Mouse (Mus musculus) limb, embryonic 10.5 days (tissue): ENCODE data around the gene Olfr741. TPM values are rescaled to one million over a fixed set of nuclear protein-coding genes. Genes with fewer than 3 reads are reported as not detected.

Source experiments
- DNase-seq: peaks from one replicate; pipeline ENCODE4 v3.0.0-alpha.2; 2017; ENCODE audit warnings: low spot score
- H3K27ac ChIP-seq: fragments of 300-500 bp; sonication (generic); 2 replicates; pipeline ENCODE4 v1.5.1; 2016; ENCODE audit warnings: mild to moderate bottlenecking
- H3K27me3 ChIP-seq: fragments of 300-500 bp; sonication (generic); 2 replicates; pipeline ENCODE4 v1.6.1; 2016; ENCODE audit warnings: low read depth, mild to moderate bottlenecking; ENCODE audit not compliant: poor library complexity, severe bottlenecking
- H3K36me3 ChIP-seq: fragments of 300-500 bp; sonication (generic); 2 replicates; pipeline ENCODE4 v1.6.1; 2016; ENCODE audit warnings: mild to moderate bottlenecking, moderate library complexity
- H3K4me1 ChIP-seq: fragments of 300-500 bp; sonication (generic); 2 replicates; pipeline ENCODE4 v1.6.1; 2016
- H3K4me3 ChIP-seq: fragments of 300-500 bp; sonication (generic); 2 replicates; pipeline ENCODE4 v1.5.1; 2016; ENCODE audit warnings: mild to moderate bottlenecking, moderate library complexity
- H3K9me3 ChIP-seq: fragments of 300-500 bp; sonication (generic); replicated peaks from 2 replicates; pipeline ENCODE4 v1.6.1; 2016; ENCODE audit warnings: mild to moderate bottlenecking
- WGBS: fragments of 180-500 bp; shearing (Covaris S2); methylation state at CpG from one replicate; pipeline ENCODE4 v1.1.7; 2016; 5-methylcytosine and 5-hydroxymethylcytosine counted together
- polyA plus RNA-seq: library from polyadenylated mRNA; unstranded; fragments of >200 nt; fragmentation: Nextera tagmentation; extraction: Ambion mirVana; gene quantifications from 2 replicates; pipeline ENCODE4 v1.2.1, GENCODE M21; 2016

The Olfr741 gene
- not detected in 2 replicates for polyA plus RNA-seq

DNA sequence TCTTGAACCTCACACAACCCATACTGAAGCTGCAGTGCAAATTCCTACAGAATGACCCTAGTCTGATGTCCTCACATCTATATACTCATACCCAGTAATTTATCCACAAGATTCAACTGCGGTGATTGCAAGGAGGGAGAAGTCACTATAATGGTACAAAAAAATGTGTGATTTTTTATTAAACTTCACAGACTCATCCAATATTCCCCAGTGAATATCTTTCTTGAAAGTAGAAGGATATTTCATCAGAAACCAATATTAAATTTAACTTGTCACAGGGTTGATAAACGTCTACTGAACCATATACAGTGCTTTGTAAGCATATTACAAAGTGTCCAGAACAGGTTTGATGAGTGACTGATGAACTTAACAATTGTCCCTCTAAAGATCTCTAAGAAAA is at the start of gene Olfr741:
Gene Olfr741 (plus strand): TSS at position 301 of the 400 bp plus-strand sequence.
- H3K9me3 ChIP-seq, result no peaks in the 10 kb centered on the region
- H3K27ac ChIP-seq, result no peak within 1 kb of the TSS
- no peak for DNase-seq
- no peaks in the 10 kb centered on the region for H3K36me3 ChIP-seq
- WGBS, result 81% methylated on average over 2 of the region's 2 CpGs
- no peaks in the 10 kb centered on the region for H3K4me1 ChIP-seq
- no peak within 1 kb of the TSS for H3K4me3 ChIP-seq
- no peaks in the 10 kb centered on the region for H3K27me3 ChIP-seq

- H3K27me3 ChIP-seq, result no peaks in the 10 kb centered on the region
- no peaks in the 10 kb centered on the region for H3K36me3 ChIP-seq
- WGBS, result 87% methylated on average over 3 of the region's 3 CpGs
- H3K4me1 ChIP-seq, result no peaks in the 10 kb centered on the region
- H3K27ac ChIP-seq, result no peak within 1 kb of the TSS
- no peaks in the 10 kb centered on the region for H3K9me3 ChIP-seq
- H3K4me3 ChIP-seq, result no peak within 1 kb of the TSS
- no peak for DNase-seq
These were observed 27.3 kb upstream of the Olfr741 start, which contains the start of gene Olfr740 for GRCm38 (mm10) chr14:50445245-50445644. Gene Olfr740, plus strand, starts transcription at chr14:50445545.

DNA sequence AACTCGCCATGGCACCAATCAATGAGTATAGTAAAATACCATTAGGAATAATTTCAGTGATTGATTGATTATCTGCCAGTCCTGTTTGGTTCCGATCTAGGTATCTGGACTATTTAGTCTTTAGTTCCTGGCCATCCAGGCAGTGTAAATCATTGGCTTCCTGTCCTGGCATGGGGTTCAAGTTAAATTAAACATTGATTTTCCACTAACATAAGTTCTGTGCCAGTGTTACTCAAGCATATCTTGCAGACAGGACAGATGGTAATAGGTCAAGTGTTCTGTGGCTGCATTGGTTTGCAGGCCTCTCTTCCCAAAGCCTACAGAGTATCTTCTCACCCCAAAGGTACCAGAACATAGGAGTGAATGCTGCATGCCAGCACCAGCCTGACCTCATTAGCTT is 5.9 kb downstream of the Olfr741 start:
- whole genome bisulfite sequencing, result 80% methylated on average over 2 of the region's 2 CpGs
- no peak overlapping the region for H3K4me3 ChIP-seq
- no peak for DNase-seq
- H3K9me3 ChIP-seq, result 0 out of 2 replicates have a peak, but pooled peaks cover 2% of the 10 kb centered on the region
- no peaks in the 10 kb centered on the region for H3K4me1 ChIP-seq
- no peaks in the 10 kb centered on the region for H3K27me3 ChIP-seq
- H3K36me3 ChIP-seq, result no peaks in the 10 kb centered on the region
- H3K27ac ChIP-seq, result no peak overlapping the region

DNA sequence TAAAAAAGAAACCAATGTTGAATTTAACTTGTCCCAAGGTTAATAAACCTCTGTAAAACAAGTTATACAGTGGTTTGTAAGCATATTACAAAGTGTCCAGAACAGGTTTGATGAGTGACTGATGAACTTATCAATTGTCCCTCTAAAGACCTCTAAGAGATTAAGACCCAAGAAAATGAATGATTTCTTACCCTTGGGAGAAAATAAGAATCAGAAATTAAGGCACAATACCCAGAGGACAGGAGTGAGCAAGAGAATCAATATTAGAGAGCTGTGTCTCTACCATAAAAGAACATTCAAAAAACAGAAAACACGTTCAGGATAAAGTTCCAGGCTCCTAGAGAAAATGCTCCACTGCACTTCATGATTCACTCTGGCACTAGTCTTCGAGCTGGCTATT is 30.8 kb downstream of the Olfr741 start, which contains the start of gene Olfr742:
Gene Olfr742 (plus strand): TSS at position 301 of the 400 bp plus-strand sequence.
- 73% methylated on average over 2 of the region's 2 CpGs for WGBS
- DNase-seq, result no peak
- H3K4me1 ChIP-seq, result no peaks in the 10 kb centered on the region
- H3K36me3 ChIP-seq, result no peaks in the 10 kb centered on the region
- H3K9me3 ChIP-seq, result no peaks in the 10 kb centered on the region
- no peaks in the 10 kb centered on the region for H3K27me3 ChIP-seq
- H3K27ac ChIP-seq, result no peak within 1 kb of the TSS
- H3K4me3 ChIP-seq, result no peak within 1 kb of the TSS

- H3K4me1 ChIP-seq, result no peaks in the 10 kb centered on the region
- no peak within 1 kb of the TSS for H3K4me3 ChIP-seq
- DNase-seq, result no peak
- H3K9me3 ChIP-seq, result no peaks in the 10 kb centered on the region
- no peak within 1 kb of the TSS for H3K27ac ChIP-seq
- no peaks in the 10 kb centered on the region for H3K27me3 ChIP-seq
- H3K36me3 ChIP-seq, result no peaks in the 10 kb centered on the region
These were observed 49.0 kb downstream of the Olfr741 start, which contains the start of gene Olfr743 for GRCm38 (mm10) chr14:50521539-50521938. Gene Olfr743, plus strand, starts transcription at chr14:50521839.

Other genes starting within 250 kb of the Olfr741 start
- gene Olfr731, start 230.9 kb upstream of the Olfr741 start, polyA plus RNA-seq, result not detected in 2 replicates
- not detected in 2 replicates for gene Olfr732, start 188.5 kb upstream of the Olfr741 start, polyA plus RNA-seq
- not detected in 2 replicates for gene Olfr733, start 171.2 kb upstream of the Olfr741 start, polyA plus RNA-seq
- gene Olfr734, start 146.0 kb upstream of the Olfr741 start, polyA plus RNA-seq, result not detected in 2 replicates
- gene Olfr735, start 123.9 kb upstream of the Olfr741 start, polyA plus RNA-seq, result not detected in 2 replicates
- gene Tlr11, start 114.8 kb upstream of the Olfr741 start, polyA plus RNA-seq, result not detected in 2 replicates
- gene Olfr736, start 91.6 kb upstream of the Olfr741 start, polyA plus RNA-seq, result not detected in 2 replicates
- gene Olfr738, start 65.2 kb upstream of the Olfr741 start, polyA plus RNA-seq, result not detected in 2 replicates
- gene Olfr739, start 54.1 kb upstream of the Olfr741 start, polyA plus RNA-seq, result not detected in 2 replicates
- not detected in 2 replicates for gene Olfr740, start 27.2 kb upstream of the Olfr741 start, polyA plus RNA-seq
- not detected in 2 replicates for gene Olfr742, start 30.9 kb downstream of the Olfr741 start, polyA plus RNA-seq
- gene Olfr743, start 49.1 kb downstream of the Olfr741 start, polyA plus RNA-seq, result not detected in 2 replicates
- not detected in 2 replicates for gene Olfr744, start 142.1 kb downstream of the Olfr741 start, polyA plus RNA-seq
- gene Olfr745, start 166.7 kb downstream of the Olfr741 start, polyA plus RNA-seq, result not detected in 2 replicates
- not detected in 2 replicates for gene Olfr746, start 174.3 kb downstream of the Olfr741 start, polyA plus RNA-seq
- not detected in 2 replicates for gene Olfr747, start 220.5 kb downstream of the Olfr741 start, polyA plus RNA-seq
- not detected in 2 replicates for gene Olfr748, start 234.6 kb downstream of the Olfr741 start, polyA plus RNA-seq